Mouse (Mus musculus): ENCODE results near the gene Vrk1. TPM values are rescaled to one million over a fixed set of nuclear protein-coding genes. Genes with fewer than 3 reads are reported as not detected.
A peak's percentile ranks its signal among the peaks of the same experiment; 100 is the strongest.

The Vrk1 gene
- 76.3 and 80.6 TPM in 2 replicates for polyA plus RNA-seq (2015; fragmentation: Nextera tagmentation; extraction: Ambion mirVana)

DNA sequence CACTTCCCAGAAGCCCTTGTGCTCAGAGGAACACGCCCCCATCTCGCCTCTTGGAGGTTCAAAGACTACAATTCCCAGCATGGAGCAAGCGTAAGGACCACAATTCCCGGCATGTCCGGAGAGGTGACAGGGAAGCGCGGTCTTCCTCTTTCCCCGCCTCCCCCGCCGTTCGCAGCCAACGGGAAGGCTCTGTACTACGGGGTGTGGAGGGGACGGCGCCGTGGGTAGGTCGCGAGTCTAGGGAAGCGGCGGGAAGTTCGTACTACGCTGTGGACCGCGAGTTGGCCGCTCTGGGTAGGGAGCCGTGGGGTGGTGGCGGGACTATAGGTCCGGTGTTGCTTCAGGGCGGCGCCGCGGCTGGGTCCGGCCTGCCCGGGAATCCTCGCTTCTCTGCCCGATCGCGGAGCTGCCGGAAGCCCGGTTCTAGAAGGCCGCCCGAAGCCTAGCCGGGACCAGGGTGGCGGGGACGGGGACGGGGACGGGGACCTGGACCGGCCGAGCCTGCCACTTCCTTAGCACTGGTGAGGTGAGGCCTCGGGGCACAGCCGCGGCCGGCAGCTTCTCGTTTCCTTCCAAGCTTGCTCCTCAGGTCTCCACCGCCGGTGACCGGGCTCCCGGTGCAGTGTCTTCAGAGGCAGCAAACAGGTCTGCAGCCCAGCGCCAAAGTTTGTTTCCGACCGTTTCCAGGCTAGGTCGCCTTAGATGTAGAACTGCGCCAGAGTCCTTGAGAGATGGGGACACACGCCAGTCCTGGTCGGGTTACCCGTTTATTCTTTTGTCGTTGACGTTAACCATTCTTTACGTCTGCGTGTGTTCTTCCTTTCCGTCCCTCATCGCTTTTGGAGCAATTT lies at the start of gene Vrk1:
Vrk1 (plus strand) TSS at position 164 of the 851 bp plus-strand sequence.
- Histone ChIP-seq H3K4me3 (peak within 1 kb of the TSS; percentile 83), H3K9me3 (no peaks in the 10 kb centered on the region; the same call in 1 of the 2 replicates), H3K27me3 (no peaks in the 10 kb centered on the region), H3K27ac (peak within 1 kb of the TSS; percentile 68), H3K9ac (peak within 1 kb of the TSS; percentile 85), H3K4me1 (no peaks in the 10 kb centered on the region), H3K4me2 (peak within 1 kb of the TSS; percentile 74), H3K36me3 (no peaks in the 10 kb centered on the region)
- under 1% methylated on average over 71 of the region's 72 CpGs for WGBS
- peak; percentile 100 for ATAC-seq (ENCODE audit: borderline replicate concordance, extremely low read depth, low FRiP score, low TSS enrichment)

DNA sequence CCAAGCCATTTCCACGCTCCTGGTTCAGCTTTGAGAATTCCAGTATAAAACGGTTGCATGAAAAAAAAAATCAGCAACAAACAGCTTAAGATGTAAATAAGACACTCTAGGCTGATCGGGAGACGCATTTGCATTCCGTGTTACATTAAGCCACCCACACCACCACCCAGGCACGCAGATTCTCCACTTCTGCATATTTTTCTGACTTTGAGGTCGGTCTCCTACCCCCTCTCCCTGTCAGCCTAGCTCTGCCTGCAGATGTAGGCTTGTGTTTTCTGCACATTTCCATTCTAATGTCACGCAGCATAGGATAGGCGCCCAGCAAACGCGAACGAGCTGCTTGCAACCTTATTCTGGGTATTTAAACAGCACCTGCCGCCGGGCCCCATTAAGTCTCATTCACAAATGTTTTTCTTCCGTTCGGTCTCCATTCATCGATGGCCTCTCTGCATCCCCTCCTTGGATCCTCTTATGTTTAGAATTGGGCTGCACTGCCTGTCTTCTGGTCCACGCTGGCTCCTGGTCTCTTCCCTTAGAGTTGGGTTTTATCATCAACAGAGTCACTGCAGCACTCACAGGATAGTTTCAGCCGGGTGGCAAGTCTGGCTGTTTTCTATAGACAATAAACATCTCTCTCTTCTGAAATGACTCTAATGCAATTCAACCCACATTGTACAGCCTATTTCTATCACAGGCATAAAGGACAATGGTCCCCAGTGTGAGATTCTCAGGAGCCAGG lies 49.3 kb upstream of the Vrk1 start:
- Histone ChIP-seq H3K4me1 (peaks cover 4% of the 10 kb centered on the region), H3K27ac (no peak overlapping the region), H3K9me3 (no peaks in the 10 kb centered on the region), H3K4me2 (no peak overlapping the region), H3K36me3 (no peaks in the 10 kb centered on the region), H3K4me3 (no peak overlapping the region), H3K9ac (no peak overlapping the region), H3K27me3 (peaks cover 28% of the 10 kb centered on the region)
- whole genome bisulfite sequencing = 14% methylated on average over 19 of the region's 19 CpGs
- ATAC-seq (ENCODE audit: borderline replicate concordance, extremely low read depth, low FRiP score, low TSS enrichment) = no peak

DNA sequence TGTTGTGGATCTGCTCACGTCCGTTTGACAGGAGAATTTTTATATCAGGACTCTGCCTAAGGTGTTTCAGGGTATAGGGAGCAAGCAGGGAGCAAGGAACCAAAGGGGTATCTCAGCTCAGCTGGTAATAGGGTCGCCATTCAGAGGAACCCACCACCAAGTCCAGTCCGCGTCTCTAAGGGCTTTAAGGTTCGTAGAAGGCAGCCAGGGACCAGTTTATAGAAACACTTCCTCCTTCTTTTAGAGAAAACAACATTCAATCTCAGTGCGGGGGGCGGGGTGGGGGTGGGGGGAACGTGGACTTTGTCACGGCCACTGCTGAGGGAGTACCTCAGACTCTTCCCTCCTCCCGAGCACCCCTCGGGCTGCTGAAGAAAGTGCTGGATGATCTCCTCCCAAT lies 48.4 kb upstream of the Vrk1 start:
- H3K9me3 ChIP-seq = no peaks in the 10 kb centered on the region
- H3K4me1 ChIP-seq = peaks cover 4% of the 10 kb centered on the region
- H3K4me2 ChIP-seq = peak overlapping the region; percentile 95
- WGBS = 7% methylated on average over 12 of the region's 12 CpGs
- no peak overlapping the region for H3K9ac ChIP-seq
- no peaks in the 10 kb centered on the region for H3K36me3 ChIP-seq
- no peak for ATAC-seq (ENCODE audit: borderline replicate concordance, extremely low read depth, low FRiP score, low TSS enrichment)
- H3K27ac ChIP-seq = no peak overlapping the region
- peaks cover 28% of the 10 kb centered on the region for H3K27me3 ChIP-seq
- 0 out of 2 replicates have a peak overlapping the region, but pooled peaks have one; percentile 50 for H3K4me3 ChIP-seq

DNA sequence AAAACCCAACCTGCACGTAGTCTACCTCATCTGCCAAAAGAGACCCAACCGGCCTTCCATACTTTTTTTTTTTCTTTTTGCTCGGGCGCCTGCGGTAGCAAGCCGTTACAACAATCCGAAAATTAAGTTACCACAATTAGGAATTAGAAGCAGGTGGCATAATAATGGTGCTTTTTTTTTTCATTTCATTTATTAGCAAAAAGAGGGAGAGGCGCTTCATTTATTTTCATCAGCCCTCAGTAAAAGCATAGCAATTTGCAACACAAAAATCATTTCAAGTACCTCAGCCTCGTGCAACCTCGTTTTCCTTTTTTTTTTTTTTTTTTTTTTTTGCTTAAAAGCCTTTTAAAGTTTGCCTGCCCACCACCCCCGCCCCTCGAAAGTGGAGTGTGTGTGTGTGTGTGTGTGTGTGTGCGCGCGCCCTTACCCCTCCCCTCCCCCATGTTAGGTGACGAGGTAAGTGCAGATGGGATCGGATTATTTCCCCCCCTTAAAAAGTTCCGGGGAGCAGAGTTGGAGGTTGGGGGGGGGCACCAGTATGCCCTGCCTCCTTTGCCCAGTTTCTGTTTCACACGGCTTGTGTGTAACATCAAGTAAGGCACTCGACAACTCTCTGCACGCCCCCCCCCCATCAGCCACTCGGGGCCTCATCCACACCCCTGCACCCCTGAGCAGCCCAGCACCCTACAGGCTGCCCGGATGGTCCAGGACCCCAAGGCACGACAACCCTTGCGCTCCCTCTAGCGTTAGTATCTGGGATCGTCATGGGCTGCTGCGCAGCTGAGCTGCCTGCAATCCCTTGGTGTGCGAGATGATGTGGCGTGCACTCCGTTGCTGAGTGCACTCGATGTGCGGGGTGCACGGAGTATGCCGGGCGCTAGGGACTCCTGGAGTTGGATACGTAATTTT lies 47.7 kb upstream of the Vrk1 start:
- H3K36me3 ChIP-seq = no peaks in the 10 kb centered on the region
- 1% methylated on average over 37 of the region's 37 CpGs for WGBS
- no peaks in the 10 kb centered on the region for H3K9me3 ChIP-seq
- H3K4me3 ChIP-seq = peak overlapping the region; percentile 50
- peak overlapping the region; percentile 35 for H3K9ac ChIP-seq
- peak; percentile 93 for ATAC-seq (ENCODE audit: borderline replicate concordance, extremely low read depth, low FRiP score, low TSS enrichment)
- H3K27ac ChIP-seq = no peak overlapping the region
- peaks cover 4% of the 10 kb centered on the region for H3K4me1 ChIP-seq
- H3K27me3 ChIP-seq = peaks cover 28% of the 10 kb centered on the region
- H3K4me2 ChIP-seq = peak overlapping the region; percentile 95

DNA sequence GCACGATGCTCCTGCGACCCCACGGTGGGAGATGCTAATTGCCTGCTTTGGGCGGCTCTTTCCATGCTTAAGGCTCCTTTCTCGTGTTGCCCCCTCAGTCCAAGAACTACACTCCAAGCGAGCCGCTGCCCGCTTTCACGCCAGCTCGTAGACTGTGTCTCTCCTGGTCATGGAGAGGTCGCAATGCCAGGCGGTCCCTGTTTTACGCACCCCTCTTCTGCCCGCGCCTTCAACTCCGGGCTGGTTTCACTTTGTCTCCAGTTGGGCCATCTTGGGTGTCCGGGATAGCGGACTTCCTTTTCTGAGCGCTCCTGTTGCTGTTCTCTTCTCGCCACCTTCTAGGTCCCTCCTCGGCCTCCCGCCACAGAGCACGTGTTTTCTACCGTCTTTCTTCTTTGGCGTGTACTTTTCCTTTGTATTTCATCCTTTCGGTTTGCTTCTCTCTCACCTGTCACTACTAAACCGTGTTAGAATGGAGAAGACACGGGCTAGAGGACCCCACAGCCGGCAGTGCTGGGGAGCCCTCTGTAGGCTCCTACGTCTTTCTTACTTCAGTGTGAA lies 46.9 kb upstream of the Vrk1 start:
- Histone ChIP-seq H3K27me3 (peaks cover 28% of the 10 kb centered on the region), H3K4me2 (peak overlapping the region; percentile 95), H3K9ac (peak overlapping the region; percentile 35), H3K9me3 (no peaks in the 10 kb centered on the region), H3K27ac (no peak overlapping the region), H3K4me1 (peaks cover 4% of the 10 kb centered on the region), H3K36me3 (no peaks in the 10 kb centered on the region), H3K4me3 (peak overlapping the region; percentile 50)
- WGBS = 3% methylated on average over 30 of the region's 30 CpGs
- peak; percentile 68 for ATAC-seq (ENCODE audit: borderline replicate concordance, extremely low read depth, low FRiP score, low TSS enrichment)

DNA sequence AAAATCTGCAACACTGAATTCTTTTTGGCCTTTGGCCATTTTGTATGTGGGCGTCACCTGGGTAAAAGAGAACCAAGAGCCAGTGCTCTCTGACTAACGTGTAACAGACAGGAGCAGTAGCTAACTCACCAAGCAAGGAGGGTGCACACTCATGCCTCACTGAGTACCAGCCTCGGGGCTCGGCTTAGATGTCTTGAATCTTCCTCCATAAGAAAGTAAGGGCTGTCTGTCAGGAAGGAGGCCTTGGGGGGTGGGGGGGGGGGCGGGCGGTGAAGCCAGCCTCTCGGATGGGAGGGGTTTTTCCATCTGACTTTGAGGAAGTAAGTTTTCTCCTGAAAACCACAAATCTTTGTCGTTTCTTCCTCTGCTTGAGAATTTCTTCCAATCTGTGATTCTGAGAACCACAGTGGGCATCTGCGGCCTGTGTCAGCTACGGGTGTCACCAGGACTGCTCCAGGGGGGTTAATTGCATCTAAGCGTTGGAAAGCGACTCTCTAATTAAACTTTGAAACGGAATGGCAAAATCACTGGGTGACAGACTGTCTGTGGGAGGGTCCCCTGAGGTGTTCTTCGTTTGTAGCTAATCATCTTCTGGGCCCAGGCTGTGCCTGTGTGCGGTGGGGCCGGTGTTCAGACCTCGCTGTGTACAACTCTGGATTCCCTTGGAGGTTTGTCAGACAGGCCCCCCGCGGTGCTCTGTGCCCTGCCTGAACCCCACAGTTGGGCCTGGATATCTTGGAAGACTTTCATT lies 43.0 kb upstream of the Vrk1 start:
- Histone ChIP-seq H3K4me1 (peaks cover 4% of the 10 kb centered on the region), H3K9me3 (no peaks in the 10 kb centered on the region), H3K9ac (no peak overlapping the region), H3K4me2 (no peak overlapping the region), H3K27ac (no peak overlapping the region), H3K27me3 (peaks cover 5% of the 10 kb centered on the region), H3K36me3 (no peaks in the 10 kb centered on the region), H3K4me3 (no peak overlapping the region)
- ATAC-seq (ENCODE audit: borderline replicate concordance, extremely low read depth, low FRiP score, low TSS enrichment) = no peak
- 55% methylated on average over 19 of the region's 19 CpGs for WGBS

GRCm38 (mm10) chr12:105967806-105968205 lies 42.2 kb upstream of the Vrk1 start:
- Histone ChIP-seq H3K27ac (no peak overlapping the region), H3K4me2 (peak overlapping the region; percentile 30), H3K9me3 (no peaks in the 10 kb centered on the region), H3K9ac (no peak overlapping the region), H3K27me3 (no peaks in the 10 kb centered on the region), H3K4me1 (no peaks in the 10 kb centered on the region), H3K36me3 (no peaks in the 10 kb centered on the region), H3K4me3 (no peak overlapping the region)
- ATAC-seq (ENCODE audit: borderline replicate concordance, extremely low read depth, low FRiP score, low TSS enrichment) = no peak
- 9% methylated on average over 18 of the region's 18 CpGs for WGBS

DNA sequence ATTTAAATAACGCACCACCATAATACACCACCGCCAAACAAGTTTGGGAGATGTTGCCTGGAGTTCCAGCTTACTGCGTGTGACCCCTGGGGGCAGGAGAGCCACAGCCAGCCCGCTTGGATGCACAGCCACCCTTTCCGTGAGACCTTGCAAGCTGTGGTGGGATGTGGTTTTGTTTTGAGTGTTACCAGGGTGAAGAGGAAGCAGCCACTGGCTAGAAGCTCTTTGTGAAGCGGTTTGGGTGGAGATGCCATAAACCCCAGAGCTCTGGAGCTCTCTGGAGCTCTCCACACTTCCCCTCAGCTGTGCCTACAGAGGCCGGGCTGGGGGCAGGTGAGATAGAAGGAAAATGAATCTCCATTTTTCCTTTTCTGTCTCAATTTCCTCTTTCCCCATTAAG lies 38.8 kb upstream of the Vrk1 start:
- Histone ChIP-seq H3K27me3 (no peaks in the 10 kb centered on the region), H3K9me3 (no peaks in the 10 kb centered on the region), H3K36me3 (no peaks in the 10 kb centered on the region), H3K4me1 (no peaks in the 10 kb centered on the region), H3K9ac (no peak overlapping the region), H3K4me3 (no peak overlapping the region), H3K4me2 (no peak overlapping the region), H3K27ac (no peak overlapping the region)
- 56% methylated on average over 7 of the region's 7 CpGs for WGBS
- no peak for ATAC-seq (ENCODE audit: borderline replicate concordance, extremely low read depth, low FRiP score, low TSS enrichment)

DNA sequence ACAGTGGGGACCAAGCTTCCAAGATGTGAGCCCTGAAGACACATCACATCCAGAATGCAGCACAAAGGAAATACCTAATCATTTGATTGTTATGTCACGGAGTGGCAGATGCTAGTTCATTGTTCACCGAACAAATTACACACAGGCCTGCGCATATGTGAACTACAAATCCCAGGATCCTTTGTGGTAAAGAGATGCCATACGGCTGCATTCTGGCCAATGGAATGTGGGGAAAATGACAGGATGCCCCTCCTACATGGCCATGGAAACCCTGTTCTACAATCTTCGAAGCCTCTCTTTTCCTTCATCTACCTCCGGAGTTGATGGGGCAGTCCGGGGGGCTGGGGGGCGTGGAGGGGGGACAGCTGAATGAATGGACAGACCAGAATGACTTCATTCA lies 37.4 kb upstream of the Vrk1 start:
- Histone ChIP-seq H3K4me1 (no peaks in the 10 kb centered on the region), H3K9me3 (no peaks in the 10 kb centered on the region), H3K9ac (no peak overlapping the region), H3K27ac (no peak overlapping the region), H3K36me3 (no peaks in the 10 kb centered on the region), H3K4me3 (no peak overlapping the region), H3K27me3 (no peaks in the 10 kb centered on the region), H3K4me2 (no peak overlapping the region)
- 84% methylated on average over 8 of the region's 8 CpGs for WGBS
- ATAC-seq (ENCODE audit: borderline replicate concordance, extremely low read depth, low FRiP score, low TSS enrichment) = no peak

DNA sequence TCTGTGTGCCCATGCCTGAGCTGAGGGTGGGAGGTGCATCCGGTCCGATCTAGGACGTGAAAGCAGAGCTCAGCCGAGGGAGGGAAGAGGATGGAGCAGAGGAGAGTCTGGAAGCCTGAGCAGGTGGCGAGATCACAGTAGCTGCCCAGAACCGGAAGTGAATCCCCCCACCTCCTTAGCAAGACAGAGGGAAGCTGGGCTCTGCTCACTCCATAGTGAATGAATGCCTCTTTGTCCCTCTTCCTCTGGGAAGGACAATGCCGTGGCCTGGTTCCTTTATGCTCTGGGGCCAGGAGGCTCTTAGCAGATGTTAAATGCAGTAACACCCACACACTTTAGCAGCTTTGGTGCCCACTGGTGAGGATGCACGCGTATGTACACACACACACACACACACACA lies 36.3 kb upstream of the Vrk1 start:
- Histone ChIP-seq H3K9ac (no peak overlapping the region), H3K4me3 (no peak overlapping the region), H3K27me3 (no peaks in the 10 kb centered on the region), H3K4me2 (no peak overlapping the region), H3K9me3 (no peaks in the 10 kb centered on the region), H3K4me1 (no peaks in the 10 kb centered on the region), H3K36me3 (no peaks in the 10 kb centered on the region), H3K27ac (no peak overlapping the region)
- ATAC-seq (ENCODE audit: borderline replicate concordance, extremely low read depth, low FRiP score, low TSS enrichment) = no peak
- 37% methylated on average over 7 of the region's 9 CpGs for WGBS

GRCm38 (mm10) chr12:105974107-105974506 lies 35.9 kb upstream of the Vrk1 start:
- no peak overlapping the region for H3K9ac ChIP-seq
- ATAC-seq (ENCODE audit: borderline replicate concordance, extremely low read depth, low FRiP score, low TSS enrichment) = no peak
- H3K36me3 ChIP-seq = no peaks in the 10 kb centered on the region
- H3K27me3 ChIP-seq = no peaks in the 10 kb centered on the region
- no peak overlapping the region for H3K4me3 ChIP-seq
- no peaks in the 10 kb centered on the region for H3K4me1 ChIP-seq
- no peak overlapping the region for H3K4me2 ChIP-seq
- H3K27ac ChIP-seq = no peak overlapping the region
- H3K9me3 ChIP-seq = no peaks in the 10 kb centered on the region
- 59% methylated on average over 5 of the region's 5 CpGs for WGBS
